Mouse (Mus musculus) c-Kit-positive CD71-positive TER-119-positive erythroid progenitor cells, embryonic 14.5 days (primary cell): ENCODE results near the gene Oas1c.

Source experiments
- DNase-seq: peaks from one replicate; pipeline ENCODE4 v3.0.0-alpha.2; 2013; ENCODE audit warnings: low spot score

Gene Oas1c

GRCm38 (mm10) chr5:120781646-120782045, 30.7 kb downstream of the Oas1c start:
- no peak for DNase-seq

- DNase-seq: no peak
Measured at GRCm38 (mm10) chr5:120779922-120780321, 32.4 kb downstream of the Oas1c start.

- DNase-seq: no peak
Measured at GRCm38 (mm10) chr5:120778941-120779340, 33.4 kb downstream of the Oas1c start.

- no peak for DNase-seq
Measured at GRCm38 (mm10) chr5:120777478-120777877, 34.8 kb downstream of the Oas1c start, which contains the start of gene Oas3. Oas3 (minus strand) TSS chr5:120777661.

GRCm38 (mm10) chr5:120776801-120777200, 35.5 kb downstream of the Oas1c start:
- DNase-seq: no peak

- no peak for DNase-seq
Measured at GRCm38 (mm10) chr5:120775287-120775985, 36.9 kb downstream of the Oas1c start.

GRCm38 (mm10) chr5:120769396-120769795, 42.9 kb downstream of the Oas1c start:
- DNase-seq: no peak

GRCm38 (mm10) chr5:120765010-120765409, 47.3 kb downstream of the Oas1c start:
- no peak for DNase-seq

- DNase-seq: no peak
Measured at GRCm38 (mm10) chr5:120761901-120762300, 50.4 kb downstream of the Oas1c start.

GRCm38 (mm10) chr5:120754215-120754614, 58.1 kb downstream of the Oas1c start:
- DNase-seq: no peak

- no peak for DNase-seq
Measured at GRCm38 (mm10) chr5:120752786-120753185, 59.5 kb downstream of the Oas1c start.

- no peak for DNase-seq
Measured at GRCm38 (mm10) chr5:120751206-120751605, 61.1 kb downstream of the Oas1c start.
